Mouse (Mus musculus) urinary bladder, postnatal 10 days (tissue): Measurements from ENCODE around the gene Atoh8.
A peak's percentile ranks its signal among the peaks of the same experiment; 100 is the strongest.

Source experiments
- DNase-seq: peaks from one replicate; pipeline ENCODE4 v3.0.0; 2022; ENCODE audit warnings: low spot score

Gene Atoh8

GRCm38 (mm10) chr6:72235098-72235806 lies at the start of gene Atoh8:
Atoh8 (minus strand) TSS chr6:72235577.
- no peak for DNase-seq

GRCm38 (mm10) chr6:72283914-72284313 lies 48.5 kb upstream of the Atoh8 start:
- DNase-seq: no peak

GRCm38 (mm10) chr6:72280410-72280998 lies 45.1 kb upstream of the Atoh8 start:
- DNase-seq: no peak

GRCm38 (mm10) chr6:72279505-72279904 lies 44.1 kb upstream of the Atoh8 start:
- no peak for DNase-seq

GRCm38 (mm10) chr6:72278835-72279234 lies 43.5 kb upstream of the Atoh8 start:
- no peak for DNase-seq

GRCm38 (mm10) chr6:72277508-72278166 lies 42.3 kb upstream of the Atoh8 start:
- DNase-seq: no peak

- no peak for DNase-seq
Observed at GRCm38 (mm10) chr6:72276972-72277441, 41.6 kb upstream of the Atoh8 start.

GRCm38 (mm10) chr6:72276141-72276540 lies 40.8 kb upstream of the Atoh8 start:
- DNase-seq: no peak

- DNase-seq: no peak
Observed at GRCm38 (mm10) chr6:72275527-72275926, 40.1 kb upstream of the Atoh8 start.

- DNase-seq: no peak
Observed at GRCm38 (mm10) chr6:72273153-72273552, 37.8 kb upstream of the Atoh8 start.

GRCm38 (mm10) chr6:72272161-72272696 lies 36.9 kb upstream of the Atoh8 start:
- DNase-seq: no peak

GRCm38 (mm10) chr6:72270952-72271519 lies 35.7 kb upstream of the Atoh8 start:
- no peak for DNase-seq

GRCm38 (mm10) chr6:72270258-72270657 lies 34.9 kb upstream of the Atoh8 start:
- DNase-seq: no peak

- DNase-seq: no peak
Observed at GRCm38 (mm10) chr6:72268149-72268847, 32.9 kb upstream of the Atoh8 start.

GRCm38 (mm10) chr6:72265664-72266063 lies 30.3 kb upstream of the Atoh8 start:
- DNase-seq: no peak

- no peak for DNase-seq
Observed at GRCm38 (mm10) chr6:72263679-72264265, 28.4 kb upstream of the Atoh8 start.

GRCm38 (mm10) chr6:72261683-72262320 lies 26.4 kb upstream of the Atoh8 start:
- DNase-seq: no peak

GRCm38 (mm10) chr6:72260981-72261682 lies 25.8 kb upstream of the Atoh8 start:
- DNase-seq: peak; percentile 79

GRCm38 (mm10) chr6:72259474-72259873 lies 24.1 kb upstream of the Atoh8 start:
- DNase-seq: no peak

- no peak for DNase-seq
Observed at GRCm38 (mm10) chr6:72255294-72255693, 19.9 kb upstream of the Atoh8 start.
